Mouse (Mus musculus) stomach, postnatal 0 days (tissue): ENCODE measurements around the gene Krt13.

Source experiments
- CTCF ChIP-seq: IDR thresholded peaks from 2 replicates; pipeline ENCODE4 v1.5.1; 2016; ENCODE audit warnings: antibody characterized with exemption, low read depth, mild to moderate bottlenecking, moderate library complexity
- EP300 ChIP-seq: optimal IDR thresholded peaks from 2 replicates; pipeline ENCODE3; 2016; ENCODE audit warnings: antibody characterized with exemption

GRCm38 (mm10) chr11:100097819-100098218 lies 23.5 kb downstream of the Krt13 start:
- TF ChIP-seq CTCF (no peak), EP300 (no peak)
